Mouse (Mus musculus) liver, embryonic 16.5 days (tissue): ENCODE results near the gene Gm28038. TPM values are rescaled to one million over a fixed set of nuclear protein-coding genes. Genes with fewer than 3 reads are reported as not detected.

Experiments
- ATAC-seq: fragments of 200-750 bp; cut with Nextera tagmentation; 2 replicates; pipeline ENCODE4 v1.8.0; 2017; ENCODE audit warnings: low read depth, mild to moderate bottlenecking, moderate number of reproducible peaks, moderate library complexity
- H3K27ac ChIP-seq: fragments of 300-500 bp; sonication (generic); 2 replicates; pipeline ENCODE4 v1.5.1; 2014; ENCODE audit warnings: mild to moderate bottlenecking, low read length
- H3K27me3 ChIP-seq: fragments of 300-500 bp; sonication (generic); 2 replicates; pipeline ENCODE4 v1.6.1; 2014; ENCODE audit warnings: low read depth, low read length, mixed read lengths; ENCODE audit not compliant: control insufficient read depth, insufficient read depth
- H3K36me3 ChIP-seq: fragments of 300-500 bp; sonication (generic); 2 replicates; pipeline ENCODE4 v1.6.1; 2014; ENCODE audit warnings: mild to moderate bottlenecking; ENCODE audit not compliant: control insufficient read depth, insufficient read depth
- H3K4me1 ChIP-seq: fragments of 300-500 bp; sonication (generic); 2 replicates; pipeline ENCODE4 v1.6.1; 2014; ENCODE audit warnings: low read depth, low read length, mixed read lengths; ENCODE audit not compliant: control insufficient read depth
- H3K4me2 ChIP-seq: fragments of 300-500 bp; sonication (generic); 2 replicates; pipeline ENCODE4 v1.6.1; 2014; ENCODE audit warnings: low read depth, low read length, mixed read lengths
- H3K4me3 ChIP-seq: fragments of 300-500 bp; sonication (generic); 2 replicates; pipeline ENCODE4 v1.5.1; 2014; ENCODE audit warnings: low read depth, mild to moderate bottlenecking, low read length
- H3K9ac ChIP-seq: fragments of 300-500 bp; sonication (generic); 2 replicates; pipeline ENCODE4 v1.6.1; 2014; ENCODE audit warnings: low read depth, low read length
- H3K9me3 ChIP-seq: fragments of 300-500 bp; sonication (generic); replicated peaks from 2 replicates; pipeline ENCODE4 v1.6.1; 2016; ENCODE audit warnings: low read length; ENCODE audit not compliant: control insufficient read depth
- WGBS: fragments of 180-500 bp; shearing (Covaris S2); extraction: QIAGEN DNeasy Blood & Tissue Kit; methylation state at CpG from one replicate; pipeline ENCODE4 v1.1.7; 2014; ENCODE audit not compliant: insufficient replicate concordance; 5-methylcytosine and 5-hydroxymethylcytosine counted together
- polyA plus RNA-seq: library from polyadenylated mRNA; unstranded; fragments of >200 nt; fragmentation: Nextera tagmentation; extraction: Ambion mirVana; gene quantifications from 2 replicates; pipeline ENCODE4 v1.2.1, GENCODE M21; 2015

The Gm28038 gene
- polyA plus RNA-seq, 1 experiment from 2014 or later, result not detected

GRCm38 (mm10) chr2:30252521-30252920 is 28.3 kb upstream of the Gm28038 start:
- H3K4me3 ChIP-seq, result no peak overlapping the region
- ATAC-seq, result no peak
- H3K4me1 ChIP-seq, result peaks cover 12% of the 10 kb centered on the region
- H3K9me3 ChIP-seq, result no peaks in the 10 kb centered on the region
- no peaks in the 10 kb centered on the region for H3K27me3 ChIP-seq
- H3K9ac ChIP-seq, result no peak overlapping the region
- 67% methylated on average over 3 of the region's 3 CpGs for WGBS
- H3K4me2 ChIP-seq, result no peak overlapping the region
- no peak overlapping the region for H3K27ac ChIP-seq
- peaks cover 30% of the 10 kb centered on the region for H3K36me3 ChIP-seq

GRCm38 (mm10) chr2:30253809-30254208 is 27.0 kb upstream of the Gm28038 start:
- Histone ChIP-seq H3K4me1 (peaks cover 12% of the 10 kb centered on the region), H3K9me3 (no peaks in the 10 kb centered on the region)

GRCm38 (mm10) chr2:30255631-30256395 is 25.0 kb upstream of the Gm28038 start:
- no peak overlapping the region for H3K27ac ChIP-seq
- no peak overlapping the region for H3K4me3 ChIP-seq
- no peaks in the 10 kb centered on the region for H3K9me3 ChIP-seq
- H3K9ac ChIP-seq, result no peak overlapping the region
- H3K4me1 ChIP-seq, result peaks cover 10% of the 10 kb centered on the region
- H3K36me3 ChIP-seq, result peaks cover 24% of the 10 kb centered on the region
- no peak for ATAC-seq
- H3K27me3 ChIP-seq, result no peaks in the 10 kb centered on the region
- H3K4me2 ChIP-seq, result no peak overlapping the region
- WGBS, result 93% methylated on average over 42 of the region's 42 CpGs

More at GRCm38 (mm10) chr2:30253809-30254208, 27.0 kb upstream of the Gm28038 start:
- Histone ChIP-seq H3K27me3 (no peaks in the 10 kb centered on the region), H3K4me2 (no peak overlapping the region), H3K36me3 (peaks cover 30% of the 10 kb centered on the region), H3K4me3 (no peak overlapping the region), H3K27ac (no peak overlapping the region), H3K9ac (no peak overlapping the region)
- ATAC-seq, result no peak
- WGBS, result 40% methylated on average over 5 of the region's 5 CpGs

GRCm38 (mm10) chr2:30256616-30257350 is 24.1 kb upstream of the Gm28038 start:
- Histone ChIP-seq H3K4me3 (no peak overlapping the region), H3K4me2 (no peak overlapping the region), H3K9me3 (no peaks in the 10 kb centered on the region), H3K27ac (no peak overlapping the region), H3K9ac (no peak overlapping the region), H3K4me1 (peaks cover 4% of the 10 kb centered on the region), H3K36me3 (peaks cover 28% of the 10 kb centered on the region), H3K27me3 (no peaks in the 10 kb centered on the region)
- no peak for ATAC-seq
- 89% methylated on average over 30 of the region's 30 CpGs for WGBS

- WGBS, result 40% methylated on average over 7 of the region's 7 CpGs
- Histone ChIP-seq H3K4me3 (no peak overlapping the region), H3K4me1 (no peaks in the 10 kb centered on the region; the same call in none of the 2 replicates), H3K9ac (no peak overlapping the region), H3K4me2 (no peak overlapping the region), H3K9me3 (no peaks in the 10 kb centered on the region), H3K27ac (no peak overlapping the region), H3K27me3 (no peaks in the 10 kb centered on the region), H3K36me3 (peaks cover 35% of the 10 kb centered on the region)
- ATAC-seq, result no peak
Measured at GRCm38 (mm10) chr2:30257699-30258460, 23.0 kb upstream of the Gm28038 start.

GRCm38 (mm10) chr2:30258600-30258999 is 22.2 kb upstream of the Gm28038 start:
- peaks cover 42% of the 10 kb centered on the region for H3K36me3 ChIP-seq
- no peaks in the 10 kb centered on the region for H3K9me3 ChIP-seq
- H3K4me3 ChIP-seq, result no peak overlapping the region
- WGBS, result 58% methylated on average over 4 of the region's 4 CpGs
- H3K27me3 ChIP-seq, result no peaks in the 10 kb centered on the region
- no peak overlapping the region for H3K27ac ChIP-seq
- no peak overlapping the region; the same call in 1 of the 2 replicates for H3K4me2 ChIP-seq
- ATAC-seq, result peak; percentile 40; the same call in 1 of the 2 replicates
- H3K4me1 ChIP-seq, result no peaks in the 10 kb centered on the region; the same call in none of the 2 replicates
- H3K9ac ChIP-seq, result no peak overlapping the region

- Histone ChIP-seq H3K9ac (no peak overlapping the region), H3K4me2 (no peak overlapping the region), H3K9me3 (no peaks in the 10 kb centered on the region), H3K27ac (peak overlapping the region; percentile 21; the same call in 1 of the 2 replicates), H3K36me3 (peaks cover 47% of the 10 kb centered on the region), H3K4me1 (no peaks in the 10 kb centered on the region; the same call in none of the 2 replicates), H3K4me3 (no peak overlapping the region), H3K27me3 (no peaks in the 10 kb centered on the region)
- no peak for ATAC-seq
- 81% methylated on average over 15 of the region's 15 CpGs for WGBS
Measured at GRCm38 (mm10) chr2:30259131-30260064, 21.4 kb upstream of the Gm28038 start.
